Mouse (Mus musculus) hindbrain, embryonic 14.5 days (tissue): ENCODE data around the gene Gabrd. TPM values are rescaled to one million over a fixed set of nuclear protein-coding genes. Genes with fewer than 3 reads are reported as not detected.

Experiments used
- polyA plus RNA-seq: library from polyadenylated mRNA; unstranded; fragments of >200 nt; fragmentation: Nextera tagmentation; extraction: Ambion mirVana; gene quantifications from 2 replicates; pipeline ENCODE4 v1.2.1, GENCODE M21; 2014

Gene Gabrd
- polyA plus RNA-seq, 1 experiment from 2014 or later, result 0.13 TPM

Other genes with a start within 250 kb of the Gabrd start
- gene Ski, start 175.5 kb downstream of the Gabrd start, polyA plus RNA-seq, result 15.1 and 15.6 TPM in 2 replicates
- gene Faap20, start 148.3 kb downstream of the Gabrd start, polyA plus RNA-seq, result 69.0 and 76.0 TPM in 2 replicates
- 73.9 and 80.8 TPM in 2 replicates for gene Prkcz, start 36.8 kb downstream of the Gabrd start, polyA plus RNA-seq
- gene Cfap74, start 11.1 kb upstream of the Gabrd start, polyA plus RNA-seq, result 4.6 and 4.9 TPM in 2 replicates
- 0.29 TPM in 1 of 2 replicates, not detected in the other for gene Tmem52, start 71.0 kb upstream of the Gabrd start, polyA plus RNA-seq
- gene Gnb1, start 93.2 kb upstream of the Gabrd start, polyA plus RNA-seq, result 1,126 and 1,185 TPM in 2 replicates
- 82.9 and 92.1 TPM in 2 replicates for gene Nadk, start 164.3 kb upstream of the Gabrd start, polyA plus RNA-seq
- 19.9 and 23.6 TPM in 2 replicates for gene Slc35e2, start 203.3 kb upstream of the Gabrd start, polyA plus RNA-seq
- gene Cdk11b, start 226.7 kb upstream of the Gabrd start, polyA plus RNA-seq, result 43.2 and 47.7 TPM in 2 replicates
- gene Gm10563, start 247.3 kb upstream of the Gabrd start, polyA plus RNA-seq, result not detected in 2 replicates